Mouse (Mus musculus): ENCODE measurements around the gene Magea10. TPM values are rescaled to one million over a fixed set of nuclear protein-coding genes. Genes with fewer than 3 reads are reported as not detected.

Magea10 gene
- polyA plus RNA-seq (2012; fragmentation: generic; extraction: Trizol): not detected

GRCm38 (mm10) chrX:72386758-72387157 lies at the start of gene Magea10:
TSS of gene Magea10 (minus strand) at chrX:72386858.

Other genes with a start within 250 kb of the Magea10 start
- gene Magea4, start 164.8 kb downstream of the Magea10 start, polyA plus RNA-seq (2012; fragmentation: generic; extraction: Trizol): not detected
- gene Gabre, start 112.1 kb downstream of the Magea10 start, polyA plus RNA-seq (2012; fragmentation: generic; extraction: Trizol): 1 to 10 TPM; 2.0 to 5.8 TPM

All from C3H10T1/2 (cell line).